Mouse (Mus musculus): ENCODE results near the gene Lgr6. TPM values are rescaled to one million over a fixed set of nuclear protein-coding genes. Genes with fewer than 3 reads are reported as not detected.

The Lgr6 gene
- polyA plus RNA-seq, 1 experiment from 2014 or later, result 0.52 TPM

- no peaks in the 10 kb centered on the region for H3K4me1 ChIP-seq (ENCODE audit: control insufficient read depth, insufficient read depth, low read length)
- WGBS, result 88% methylated on average over 11 of the region's 11 CpGs
- DNase-seq (ENCODE audit: low spot score) (no peak), ATAC-seq (ENCODE audit: insufficient read depth, low FRiP score, low TSS enrichment) (no peak)
- no peak overlapping the region for H3K9ac ChIP-seq (ENCODE audit: low read length)
- no peak overlapping the region for H3K4me2 ChIP-seq (ENCODE audit: low read depth)
- H3K27me3 ChIP-seq (ENCODE audit: control insufficient read depth, insufficient read depth, low read length), result 0 out of 2 replicates have a peak, but pooled peaks cover 2% of the 10 kb centered on the region
- no peak overlapping the region for H3K27ac ChIP-seq (ENCODE audit: low read depth, low read length)
- H3K4me3 ChIP-seq (ENCODE audit: low read depth, low read length), result no peak overlapping the region
- no peaks in the 10 kb centered on the region for H3K9me3 ChIP-seq (ENCODE audit: control insufficient read depth, low read length)
- H3K36me3 ChIP-seq (ENCODE audit: control insufficient read depth, insufficient read depth, low read length), result no peaks in the 10 kb centered on the region
Observed at GRCm38 (mm10) chr1:135096312-135096711, 8.8 kb downstream of the Lgr6 start.

- WGBS, result 52% methylated on average over 7 of the region's 7 CpGs
- H3K27me3 ChIP-seq (ENCODE audit: control insufficient read depth, insufficient read depth, low read length), result no peaks in the 10 kb centered on the region
Observed at GRCm38 (mm10) chr1:135095189-135095588, 9.9 kb downstream of the Lgr6 start.

GRCm38 (mm10) chr1:135094723-135095122 is 10.4 kb downstream of the Lgr6 start:
- DNase-seq (ENCODE audit: low spot score) (no peak), ATAC-seq (ENCODE audit: insufficient read depth, low FRiP score, low TSS enrichment) (no peak)
- Histone ChIP-seq H3K4me1 (ENCODE audit: control insufficient read depth, insufficient read depth, low read length) (no peaks in the 10 kb centered on the region), H3K9ac (ENCODE audit: low read length) (no peak overlapping the region), H3K9me3 (ENCODE audit: control insufficient read depth, low read length) (no peaks in the 10 kb centered on the region), H3K4me3 (ENCODE audit: low read depth, low read length) (no peak overlapping the region), H3K36me3 (ENCODE audit: control insufficient read depth, insufficient read depth, low read length) (no peaks in the 10 kb centered on the region), H3K27ac (ENCODE audit: low read depth, low read length) (no peak overlapping the region), H3K4me2 (ENCODE audit: low read depth) (no peak overlapping the region), H3K27me3 (ENCODE audit: control insufficient read depth, insufficient read depth, low read length) (no peaks in the 10 kb centered on the region)
- 64% methylated on average over 7 of the region's 7 CpGs for WGBS

More at GRCm38 (mm10) chr1:135095189-135095588, 9.9 kb downstream of the Lgr6 start:
- Histone ChIP-seq H3K4me2 (ENCODE audit: low read depth) (no peak overlapping the region), H3K9ac (ENCODE audit: low read length) (no peak overlapping the region), H3K4me1 (ENCODE audit: control insufficient read depth, insufficient read depth, low read length) (no peaks in the 10 kb centered on the region), H3K36me3 (ENCODE audit: control insufficient read depth, insufficient read depth, low read length) (no peaks in the 10 kb centered on the region), H3K4me3 (ENCODE audit: low read depth, low read length) (no peak overlapping the region), H3K9me3 (ENCODE audit: control insufficient read depth, low read length) (no peaks in the 10 kb centered on the region), H3K27ac (ENCODE audit: low read depth, low read length) (no peak overlapping the region)
- ATAC-seq (ENCODE audit: insufficient read depth, low FRiP score, low TSS enrichment), result no peak
- no peak for DNase-seq (ENCODE audit: low spot score)

GRCm38 (mm10) chr1:135090914-135091313 is 14.2 kb downstream of the Lgr6 start:
- no peak overlapping the region for H3K27ac ChIP-seq (ENCODE audit: low read depth, low read length)
- H3K4me2 ChIP-seq (ENCODE audit: low read depth), result no peak overlapping the region
- peaks cover 8% of the 10 kb centered on the region for H3K27me3 ChIP-seq (ENCODE audit: control insufficient read depth, insufficient read depth, low read length)
- no peaks in the 10 kb centered on the region for H3K4me1 ChIP-seq (ENCODE audit: control insufficient read depth, insufficient read depth, low read length)
- no peak overlapping the region for H3K9ac ChIP-seq (ENCODE audit: low read length)
- no peak for DNase-seq (ENCODE audit: low spot score)
- ATAC-seq (ENCODE audit: insufficient read depth, low FRiP score, low TSS enrichment), result no peak
- WGBS, result 82% methylated on average over 3 of the region's 3 CpGs
- no peaks in the 10 kb centered on the region for H3K9me3 ChIP-seq (ENCODE audit: control insufficient read depth, low read length)
- H3K36me3 ChIP-seq (ENCODE audit: control insufficient read depth, insufficient read depth, low read length), result no peaks in the 10 kb centered on the region
- H3K4me3 ChIP-seq (ENCODE audit: low read depth, low read length), result no peak overlapping the region

- Histone ChIP-seq H3K4me3 (ENCODE audit: low read depth, low read length) (no peak overlapping the region), H3K4me2 (ENCODE audit: low read depth) (no peak overlapping the region), H3K36me3 (ENCODE audit: control insufficient read depth, insufficient read depth, low read length) (no peaks in the 10 kb centered on the region), H3K4me1 (ENCODE audit: control insufficient read depth, insufficient read depth, low read length) (no peaks in the 10 kb centered on the region), H3K27ac (ENCODE audit: low read depth, low read length) (no peak overlapping the region), H3K27me3 (ENCODE audit: control insufficient read depth, insufficient read depth, low read length) (peaks cover 21% of the 10 kb centered on the region), H3K9ac (ENCODE audit: low read length) (no peak overlapping the region), H3K9me3 (ENCODE audit: control insufficient read depth, low read length) (no peaks in the 10 kb centered on the region)
- ATAC-seq (ENCODE audit: insufficient read depth, low FRiP score, low TSS enrichment), result no peak
- WGBS, result 81% methylated on average over 10 of the region's 10 CpGs
- no peak for DNase-seq (ENCODE audit: low spot score)
Observed at GRCm38 (mm10) chr1:135089626-135090025, 15.4 kb downstream of the Lgr6 start.

- DNase-seq (ENCODE audit: low spot score) (no peak), ATAC-seq (ENCODE audit: insufficient read depth, low FRiP score, low TSS enrichment) (no peak)
- H3K27ac ChIP-seq (ENCODE audit: low read depth, low read length), result no peak overlapping the region
- no peaks in the 10 kb centered on the region for H3K36me3 ChIP-seq (ENCODE audit: control insufficient read depth, insufficient read depth, low read length)
- no peak overlapping the region for H3K4me3 ChIP-seq (ENCODE audit: low read depth, low read length)
- H3K27me3 ChIP-seq (ENCODE audit: control insufficient read depth, insufficient read depth, low read length), result peaks cover 26% of the 10 kb centered on the region
- H3K9ac ChIP-seq (ENCODE audit: low read length), result no peak overlapping the region
- H3K4me2 ChIP-seq (ENCODE audit: low read depth), result no peak overlapping the region
- 70% methylated on average over 1 of the region's 1 CpGs for WGBS
- H3K9me3 ChIP-seq (ENCODE audit: control insufficient read depth, low read length), result no peaks in the 10 kb centered on the region
- H3K4me1 ChIP-seq (ENCODE audit: control insufficient read depth, insufficient read depth, low read length), result no peaks in the 10 kb centered on the region
Observed at GRCm38 (mm10) chr1:135087414-135087813, 17.7 kb downstream of the Lgr6 start.

- no peaks in the 10 kb centered on the region for H3K4me1 ChIP-seq (ENCODE audit: control insufficient read depth, insufficient read depth, low read length)
- H3K36me3 ChIP-seq (ENCODE audit: control insufficient read depth, insufficient read depth, low read length), result no peaks in the 10 kb centered on the region
- no peaks in the 10 kb centered on the region for H3K9me3 ChIP-seq (ENCODE audit: control insufficient read depth, low read length)
- no peak overlapping the region for H3K4me2 ChIP-seq (ENCODE audit: low read depth)
- ATAC-seq (ENCODE audit: insufficient read depth, low FRiP score, low TSS enrichment), result no peak
- no peak overlapping the region for H3K9ac ChIP-seq (ENCODE audit: low read length)
- 22% methylated on average over 7 of the region's 7 CpGs for WGBS
- H3K27me3 ChIP-seq (ENCODE audit: control insufficient read depth, insufficient read depth, low read length), result peaks cover 26% of the 10 kb centered on the region
- H3K4me3 ChIP-seq (ENCODE audit: low read depth, low read length), result no peak overlapping the region
- DNase-seq (ENCODE audit: low spot score), result no peak
- H3K27ac ChIP-seq (ENCODE audit: low read depth, low read length), result no peak overlapping the region
Observed at GRCm38 (mm10) chr1:135086015-135086414, 19.1 kb downstream of the Lgr6 start.

GRCm38 (mm10) chr1:135085296-135085871 is 19.7 kb downstream of the Lgr6 start:
- H3K4me2 ChIP-seq (ENCODE audit: low read depth), result no peak overlapping the region
- no peaks in the 10 kb centered on the region for H3K36me3 ChIP-seq (ENCODE audit: control insufficient read depth, insufficient read depth, low read length)
- H3K9ac ChIP-seq (ENCODE audit: low read length), result no peak overlapping the region
- no peak for DNase-seq (ENCODE audit: low spot score)
- H3K27ac ChIP-seq (ENCODE audit: low read depth, low read length), result no peak overlapping the region
- WGBS, result 11% methylated on average over 28 of the region's 28 CpGs
- no peak for ATAC-seq (ENCODE audit: insufficient read depth, low FRiP score, low TSS enrichment)
- no peaks in the 10 kb centered on the region for H3K4me1 ChIP-seq (ENCODE audit: control insufficient read depth, insufficient read depth, low read length)
- H3K4me3 ChIP-seq (ENCODE audit: low read depth, low read length), result no peak overlapping the region
- H3K9me3 ChIP-seq (ENCODE audit: control insufficient read depth, low read length), result no peaks in the 10 kb centered on the region
- peaks cover 26% of the 10 kb centered on the region for H3K27me3 ChIP-seq (ENCODE audit: control insufficient read depth, insufficient read depth, low read length)

- whole genome bisulfite sequencing, result 72% methylated on average over 9 of the region's 9 CpGs
Observed at GRCm38 (mm10) chr1:135083465-135083864, 21.6 kb downstream of the Lgr6 start.

More at GRCm38 (mm10) chr1:135083465-135083864, 21.6 kb downstream of the Lgr6 start:
- Histone ChIP-seq H3K4me3 (ENCODE audit: low read depth, low read length) (no peak overlapping the region), H3K9ac (ENCODE audit: low read length) (no peak overlapping the region), H3K4me1 (ENCODE audit: control insufficient read depth, insufficient read depth, low read length) (no peaks in the 10 kb centered on the region), H3K4me2 (ENCODE audit: low read depth) (no peak overlapping the region), H3K9me3 (ENCODE audit: control insufficient read depth, low read length) (no peaks in the 10 kb centered on the region), H3K36me3 (ENCODE audit: control insufficient read depth, insufficient read depth, low read length) (no peaks in the 10 kb centered on the region), H3K27ac (ENCODE audit: low read depth, low read length) (no peak overlapping the region), H3K27me3 (ENCODE audit: control insufficient read depth, insufficient read depth, low read length) (peaks cover 26% of the 10 kb centered on the region)
- ATAC-seq (ENCODE audit: insufficient read depth, low FRiP score, low TSS enrichment), result no peak
- no peak for DNase-seq (ENCODE audit: low spot score)
